Mouse (Mus musculus) midbrain, embryonic 14.5 days (tissue): ENCODE measurements around the gene Slc6a2. TPM values are rescaled to one million over a fixed set of nuclear protein-coding genes. Genes with fewer than 3 reads are reported as not detected.

ENCODE experiments used
- ATAC-seq: fragments of 200-750 bp; cut with Nextera tagmentation; 2 replicates; pipeline ENCODE4 v1.8.0; 2017; ENCODE audit warnings: moderate number of reproducible peaks, moderate library complexity; ENCODE audit not compliant: low FRiP score, low TSS enrichment
- DNase-seq: peaks from one replicate; pipeline ENCODE4 v3.0.0-alpha.2; 2015
- H3K27ac ChIP-seq: fragments of 300-500 bp; sonication (generic); replicated peaks from 2 replicates; pipeline ENCODE4 v1.5.1; 2014; ENCODE audit warnings: mild to moderate bottlenecking, low read depth, low read length, moderate library complexity
- H3K27me3 ChIP-seq: fragments of 300-500 bp; sonication (generic); 2 replicates; pipeline ENCODE4 v1.6.1; 2014; ENCODE audit warnings: low read length, control low read depth, mixed read lengths; ENCODE audit not compliant: control insufficient read depth, insufficient read depth
- H3K36me3 ChIP-seq: fragments of 300-500 bp; sonication (generic); 2 replicates; pipeline ENCODE4 v1.6.1; 2014; ENCODE audit warnings: low read length, control low read depth; ENCODE audit not compliant: control insufficient read depth, insufficient read depth
- H3K4me1 ChIP-seq: fragments of 300-500 bp; sonication (generic); 2 replicates; pipeline ENCODE4 v1.6.1; 2014; ENCODE audit warnings: mild to moderate bottlenecking, antibody characterized with exemption, low read length, control low read depth; ENCODE audit not compliant: control insufficient read depth, insufficient read depth
- H3K4me2 ChIP-seq: fragments of 300-500 bp; sonication (generic); 2 replicates; pipeline ENCODE4 v1.6.1; 2014; ENCODE audit warnings: mild to moderate bottlenecking, low read length, moderate library complexity
- H3K4me3 ChIP-seq: fragments of 300-500 bp; sonication (generic); replicated peaks from 2 replicates; pipeline ENCODE4 v1.5.1; 2014; ENCODE audit warnings: low read depth, low read length
- H3K9ac ChIP-seq: fragments of 300-500 bp; sonication (generic); replicated peaks from 2 replicates; pipeline ENCODE4 v1.6.1; 2014; ENCODE audit warnings: mild to moderate bottlenecking, low read length, moderate library complexity
- H3K9me3 ChIP-seq: fragments of 300-500 bp; sonication (generic); 2 replicates; pipeline ENCODE4 v1.6.1; 2016; ENCODE audit warnings: low read length, control low read depth, mixed read lengths; ENCODE audit not compliant: control insufficient read depth
- WGBS: fragments of 180-500 bp; shearing (Covaris S2); extraction: QIAGEN DNeasy Blood & Tissue Kit; methylation state at CpG from one replicate; pipeline ENCODE4 v1.1.7; 2014; 5-methylcytosine and 5-hydroxymethylcytosine counted together
- polyA plus RNA-seq: library from polyadenylated mRNA; unstranded; fragments of >200 nt; fragmentation: Nextera tagmentation; extraction: Ambion mirVana; gene quantifications from 2 replicates; pipeline ENCODE4 v1.2.1, GENCODE M21; 2014

Slc6a2 gene
- polyA plus RNA-seq: 2.4 and 3.8 TPM in 2 replicates

DNA sequence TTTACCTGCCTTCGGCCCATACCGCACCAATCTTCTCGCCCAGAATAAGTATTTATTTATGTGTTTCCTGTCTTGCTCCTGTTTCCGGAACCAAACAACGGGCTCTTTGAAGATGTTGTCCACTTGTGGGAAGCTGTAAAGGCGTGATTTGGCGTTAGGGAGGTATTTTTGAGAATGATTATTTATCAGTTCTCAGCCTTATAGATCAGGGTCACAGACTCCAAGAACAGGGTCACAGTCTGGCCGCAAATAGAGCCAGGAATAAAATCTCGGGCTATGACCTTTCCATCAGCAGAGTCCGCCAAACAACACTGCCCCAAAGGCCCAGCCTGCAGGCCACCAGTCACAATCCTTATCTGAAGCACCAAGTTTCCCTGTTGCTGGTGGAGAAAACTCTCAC, at the start of gene Slc6a2:
Gene Slc6a2 (plus strand): TSS at position 301 of the 400 bp plus-strand sequence.
- Histone ChIP-seq H3K4me3 (peak within 1 kb of the TSS; percentile 39), H3K36me3 (no peaks in the 10 kb centered on the region), H3K27me3 (peaks cover 33% of the 10 kb centered on the region), H3K9me3 (no peaks in the 10 kb centered on the region), H3K4me2 (peak within 1 kb of the TSS; percentile 77), H3K9ac (peak within 1 kb of the TSS; percentile 29; the same call in 1 of the 2 replicates), H3K27ac (no peak within 1 kb of the TSS), H3K4me1 (0 out of 2 replicates have a peak, but pooled peaks cover 10% of the 10 kb centered on the region)
- ATAC-seq: no peak
- WGBS: 72% methylated on average over 10 of the region's 10 CpGs
- DNase-seq: no peak

DNA sequence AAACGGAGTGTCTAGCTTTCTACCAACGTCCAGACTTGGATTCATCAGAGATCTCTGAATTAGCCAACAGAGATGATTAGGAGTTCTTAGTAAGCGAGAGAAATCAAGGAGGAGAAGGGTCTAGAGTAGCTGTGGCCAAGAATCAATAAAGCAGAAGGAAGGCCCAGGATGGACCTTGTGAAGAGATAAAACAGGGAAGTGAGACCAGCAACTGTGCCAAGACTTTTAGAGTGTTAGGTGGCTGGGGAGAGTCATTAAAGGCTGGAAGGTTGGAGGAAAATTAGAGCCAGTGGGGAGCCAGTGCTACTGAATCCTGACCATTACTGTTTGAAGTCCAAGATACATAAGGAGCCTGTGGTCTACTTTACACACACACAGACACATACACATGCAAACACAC, 48.4 kb upstream of the Slc6a2 start:
- no peaks in the 10 kb centered on the region for H3K27me3 ChIP-seq
- no peak overlapping the region for H3K9ac ChIP-seq
- no peaks in the 10 kb centered on the region for H3K36me3 ChIP-seq
- H3K27ac ChIP-seq: no peak overlapping the region
- ATAC-seq: no peak
- H3K9me3 ChIP-seq: no peaks in the 10 kb centered on the region
- no peak overlapping the region for H3K4me3 ChIP-seq
- no peaks in the 10 kb centered on the region for H3K4me1 ChIP-seq
- 91% methylated on average over 3 of the region's 3 CpGs for WGBS
- H3K4me2 ChIP-seq: no peak overlapping the region
- DNase-seq: no peak

DNA sequence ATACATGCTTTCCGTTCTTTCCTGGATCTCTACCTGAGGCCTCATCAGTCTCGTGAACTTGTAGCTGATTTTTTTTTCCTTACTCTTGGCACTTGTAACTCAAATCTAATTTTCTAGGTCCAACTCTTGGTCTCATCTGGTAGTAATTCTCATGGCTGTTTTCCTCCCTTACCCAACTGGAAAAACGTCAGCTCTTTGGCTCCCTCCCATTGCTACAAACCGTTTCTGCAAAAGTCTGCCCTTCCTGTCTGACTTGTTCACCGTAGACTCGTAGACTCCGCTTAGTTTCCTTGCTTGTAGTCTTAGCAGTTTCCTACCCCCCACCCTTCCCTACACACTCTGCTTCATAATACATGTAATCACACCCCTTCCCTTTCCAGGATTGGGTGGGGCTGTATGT, 46.5 kb upstream of the Slc6a2 start:
- Histone ChIP-seq H3K4me3 (no peak overlapping the region), H3K4me1 (no peaks in the 10 kb centered on the region), H3K27me3 (no peaks in the 10 kb centered on the region), H3K27ac (no peak overlapping the region), H3K4me2 (no peak overlapping the region), H3K36me3 (no peaks in the 10 kb centered on the region), H3K9me3 (no peaks in the 10 kb centered on the region), H3K9ac (no peak overlapping the region)
- no peak for ATAC-seq
- no peak for DNase-seq
- 90% methylated on average over 7 of the region's 7 CpGs for WGBS

DNA sequence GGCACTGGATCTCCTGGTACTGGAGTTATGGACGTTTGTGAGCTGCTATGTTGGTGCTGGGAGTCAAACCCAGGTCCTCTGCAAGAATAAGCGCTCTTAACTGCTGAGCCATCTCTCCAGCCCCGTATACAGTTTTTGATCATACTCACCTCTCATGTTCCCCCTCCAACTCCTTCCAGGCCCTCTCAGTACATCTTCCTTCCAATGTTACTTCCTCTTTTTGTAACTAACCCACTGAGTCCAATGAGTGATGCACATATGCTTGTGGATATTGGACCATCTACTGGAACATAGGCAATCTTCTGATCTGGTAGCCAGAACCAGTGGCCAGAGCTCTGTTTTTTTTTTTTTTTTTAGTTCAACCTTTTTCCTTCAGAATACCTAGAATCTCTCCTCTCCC, 43.8 kb upstream of the Slc6a2 start:
- no peak for ATAC-seq
- H3K36me3 ChIP-seq: no peaks in the 10 kb centered on the region

DNA sequence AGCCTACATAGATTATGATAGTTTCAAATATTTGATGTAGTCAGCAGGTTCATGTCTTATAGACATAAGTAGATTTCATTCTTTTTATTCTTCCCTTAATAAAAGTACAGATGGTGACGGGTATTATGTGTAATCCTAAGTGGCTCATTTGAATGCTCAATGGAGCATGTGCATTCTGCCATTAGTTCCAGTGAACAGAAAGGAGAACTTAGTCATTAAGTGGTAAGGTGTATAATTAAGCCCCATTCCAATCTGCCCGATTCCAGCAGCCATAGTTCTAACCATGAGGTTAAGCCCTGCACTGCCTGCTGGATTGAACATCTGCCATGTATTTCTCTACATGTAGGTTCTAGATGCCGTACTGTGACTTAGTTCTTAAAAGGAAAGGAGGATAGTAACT, 38.1 kb upstream of the Slc6a2 start:
- H3K9ac ChIP-seq: no peak overlapping the region
- H3K4me2 ChIP-seq: no peak overlapping the region
- no peak overlapping the region for H3K4me3 ChIP-seq
- no peak overlapping the region for H3K27ac ChIP-seq
- H3K9me3 ChIP-seq: no peaks in the 10 kb centered on the region
- 66% methylated on average over 3 of the region's 3 CpGs for WGBS
- ATAC-seq: no peak
- H3K36me3 ChIP-seq: no peaks in the 10 kb centered on the region
- no peaks in the 10 kb centered on the region for H3K27me3 ChIP-seq
- H3K4me1 ChIP-seq: no peaks in the 10 kb centered on the region
- DNase-seq: no peak

More for the DNA sequence above, 43.8 kb upstream of the Slc6a2 start:
- H3K27me3 ChIP-seq: no peaks in the 10 kb centered on the region
- H3K4me3 ChIP-seq: no peak overlapping the region
- H3K4me2 ChIP-seq: no peak overlapping the region
- DNase-seq: no peak
- 83% methylated on average over 3 of the region's 3 CpGs for WGBS
- no peak overlapping the region for H3K9ac ChIP-seq
- H3K27ac ChIP-seq: no peak overlapping the region
- no peaks in the 10 kb centered on the region for H3K4me1 ChIP-seq
- H3K9me3 ChIP-seq: no peaks in the 10 kb centered on the region

DNA sequence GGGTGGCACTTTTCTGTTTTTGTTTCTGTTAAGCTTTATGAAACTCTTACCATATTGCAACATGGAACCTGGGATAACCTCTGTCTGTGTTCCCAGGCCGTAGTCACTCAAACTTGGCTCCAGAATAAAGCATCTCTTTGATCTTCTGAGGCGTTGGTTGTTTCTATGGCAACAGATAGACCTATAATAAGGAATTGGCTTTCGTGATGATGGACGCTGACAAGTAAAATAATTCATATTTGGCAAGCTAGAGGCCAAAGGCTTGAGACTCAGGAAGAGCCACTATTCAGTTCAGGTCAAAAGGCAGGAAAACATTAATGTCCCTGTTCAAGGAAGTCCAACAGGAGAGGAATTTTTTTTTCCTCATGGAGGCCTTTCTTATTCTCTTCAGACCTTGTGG, 30.9 kb upstream of the Slc6a2 start:
- no peaks in the 10 kb centered on the region for H3K4me1 ChIP-seq
- no peaks in the 10 kb centered on the region for H3K27me3 ChIP-seq
- no peaks in the 10 kb centered on the region for H3K36me3 ChIP-seq
- H3K4me2 ChIP-seq: no peak overlapping the region
- H3K9me3 ChIP-seq: peaks cover 4% of the 10 kb centered on the region; the same call in 1 of the 2 replicates
- no peak overlapping the region for H3K4me3 ChIP-seq
- no peak overlapping the region for H3K9ac ChIP-seq
- no peak overlapping the region for H3K27ac ChIP-seq
- 68% methylated on average over 4 of the region's 4 CpGs for WGBS
- DNase-seq (no peak), ATAC-seq (no peak)

DNA sequence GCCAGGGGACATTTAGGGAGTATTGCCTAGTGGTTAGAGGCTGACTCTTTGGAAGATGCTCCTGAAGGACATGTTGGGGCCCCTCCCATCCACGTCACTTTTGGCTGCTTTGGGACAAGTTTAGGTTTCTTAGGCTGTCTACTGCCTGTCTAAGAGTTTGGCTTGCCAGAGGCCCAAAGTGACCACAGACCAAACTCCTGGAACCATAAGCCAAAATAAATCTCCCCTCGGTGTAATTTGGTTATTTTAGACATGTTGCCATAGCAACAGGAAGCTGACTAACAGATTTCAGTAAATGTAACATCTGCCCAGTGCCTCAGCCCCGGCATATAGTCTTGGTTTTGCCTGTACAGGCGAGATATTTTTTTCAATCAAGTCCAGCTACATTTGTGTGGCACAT, 21.8 kb upstream of the Slc6a2 start:
- no peaks in the 10 kb centered on the region for H3K27me3 ChIP-seq
- no peak overlapping the region for H3K27ac ChIP-seq
- DNase-seq: no peak
- no peak overlapping the region for H3K4me2 ChIP-seq
- 82% methylated on average over 4 of the region's 4 CpGs for WGBS
- H3K9me3 ChIP-seq: no peaks in the 10 kb centered on the region
- no peak for ATAC-seq
- no peaks in the 10 kb centered on the region for H3K36me3 ChIP-seq
- H3K4me1 ChIP-seq: no peaks in the 10 kb centered on the region
- H3K9ac ChIP-seq: no peak overlapping the region
- H3K4me3 ChIP-seq: no peak overlapping the region

DNA sequence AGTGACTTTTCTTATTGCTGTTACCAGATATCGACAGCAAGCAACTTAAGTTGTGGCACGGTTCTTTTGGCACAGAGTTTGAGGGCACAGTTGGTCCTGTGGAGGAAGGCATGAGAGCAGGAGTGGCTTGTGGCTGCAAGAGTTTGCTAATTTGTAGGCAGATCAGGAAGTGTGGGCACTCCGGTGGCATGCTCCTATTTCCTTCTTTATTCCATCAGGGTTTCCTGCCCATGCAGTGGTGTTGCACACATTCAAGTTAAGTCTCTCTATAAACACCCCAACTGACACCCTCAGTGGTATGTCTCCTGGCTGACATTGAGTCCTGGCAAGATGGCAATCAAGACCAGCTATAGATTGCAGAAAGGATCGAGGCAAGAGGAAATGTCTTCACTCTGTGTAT, 10.8 kb upstream of the Slc6a2 start:
- no peak for ATAC-seq
- Histone ChIP-seq H3K9ac (no peak overlapping the region), H3K4me3 (no peak overlapping the region), H3K27ac (no peak overlapping the region), H3K36me3 (no peaks in the 10 kb centered on the region), H3K4me2 (no peak overlapping the region), H3K27me3 (no peaks in the 10 kb centered on the region), H3K4me1 (no peaks in the 10 kb centered on the region), H3K9me3 (no peaks in the 10 kb centered on the region)
- no peak for DNase-seq
- 93% methylated on average over 4 of the region's 4 CpGs for WGBS

DNA sequence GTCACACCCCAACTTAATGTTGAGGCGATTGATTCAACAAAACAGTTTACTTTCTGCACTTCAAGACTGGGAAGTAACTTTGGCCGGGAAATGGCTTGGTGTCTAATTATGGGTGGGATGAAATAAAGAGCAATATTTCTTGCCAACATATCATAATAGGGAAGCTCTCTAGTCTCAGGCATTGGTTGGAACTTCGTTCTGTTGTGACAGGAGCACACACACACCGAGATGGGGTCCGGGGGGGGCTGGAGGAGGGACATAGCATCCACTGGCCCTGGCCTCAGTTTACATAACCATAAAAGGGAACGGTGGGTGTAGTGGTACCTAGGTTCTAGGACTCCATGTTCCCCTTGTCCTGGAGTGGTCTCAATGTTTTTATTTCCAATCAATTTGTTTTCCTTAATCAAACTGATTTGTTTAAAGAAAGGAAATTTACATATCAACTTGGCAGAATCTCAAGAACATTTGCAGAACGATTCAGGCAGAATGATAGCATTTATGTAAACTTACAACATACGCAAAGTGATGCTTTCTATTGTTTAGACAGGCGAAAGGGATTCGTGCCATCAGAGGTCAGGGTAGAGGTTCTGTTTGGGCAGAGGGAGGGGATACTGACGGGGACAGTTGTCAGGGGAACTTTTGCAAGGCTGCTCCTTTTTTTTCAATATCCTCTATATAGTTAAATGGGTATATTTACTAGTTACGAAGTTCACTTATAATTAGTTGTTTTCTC, 9.1 kb upstream of the Slc6a2 start:
- Histone ChIP-seq H3K27ac (no peak overlapping the region), H3K4me1 (no peaks in the 10 kb centered on the region), H3K4me2 (no peak overlapping the region), H3K9ac (no peak overlapping the region), H3K27me3 (no peaks in the 10 kb centered on the region), H3K36me3 (no peaks in the 10 kb centered on the region), H3K4me3 (no peak overlapping the region), H3K9me3 (no peaks in the 10 kb centered on the region)
- WGBS: 87% methylated on average over 12 of the region's 12 CpGs
- no peak for DNase-seq
- ATAC-seq: no peak
